Mouse (Mus musculus): ENCODE measurements around the gene Bcas2. TPM values are rescaled to one million over a fixed set of nuclear protein-coding genes. Genes with fewer than 3 reads are reported as not detected.
"Not testable (repeated sequence)": the region's sequence is repeated elsewhere in the genome, so short reads cannot be mapped to it uniquely, and the experiment has no call there.

Gene Bcas2
- polyA plus RNA-seq, 1 experiment from 2014 or later: 171 TPM

DNA sequence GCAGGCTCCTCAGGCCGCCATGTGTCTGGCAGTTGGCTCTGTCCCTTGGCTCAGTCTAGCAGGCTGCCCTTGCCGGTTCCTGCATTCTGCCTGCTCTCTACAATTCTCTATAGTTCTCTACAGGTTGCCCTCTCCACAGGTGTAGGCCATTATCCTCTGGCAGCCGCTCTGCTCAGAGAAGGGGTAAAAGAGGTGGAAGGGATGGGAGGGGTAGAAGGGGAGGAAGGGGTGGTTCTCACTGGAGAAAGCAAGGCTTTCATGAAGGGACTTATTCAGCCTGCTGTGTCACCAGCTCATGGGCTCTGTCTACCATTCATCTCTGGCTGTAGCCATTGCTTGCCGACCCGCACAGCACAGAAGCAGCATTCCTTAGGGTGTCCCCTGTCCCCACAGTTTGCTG, 17.0 kb downstream of the Bcas2 start:
- ATAC-seq (ENCODE audit: low FRiP score, low TSS enrichment): no peak
- Histone ChIP-seq H3K9ac (replicated peaks; ENCODE audit: low read length) (no peak overlapping the region), H3K4me1 (ENCODE audit: insufficient read depth, low read length) (no peaks in the 10 kb centered on the region), H3K4me2 (replicated peaks; ENCODE audit: low read depth, low read length) (no peak overlapping the region), H3K27me3 (ENCODE audit: insufficient read depth, low read length) (no peaks in the 10 kb centered on the region), H3K27ac (ENCODE audit: low read length) (no peak overlapping the region), H3K9me3 (ENCODE audit: low read length) (peaks cover 11% of the 10 kb centered on the region; the same call in 1 of the 2 replicates), H3K36me3 (ENCODE audit: insufficient read depth, low read length) (no peaks in the 10 kb centered on the region), H3K4me3 (ENCODE audit: low read length) (no peak overlapping the region)
- 72% methylated on average over 5 of the region's 5 CpGs for WGBS

DNA sequence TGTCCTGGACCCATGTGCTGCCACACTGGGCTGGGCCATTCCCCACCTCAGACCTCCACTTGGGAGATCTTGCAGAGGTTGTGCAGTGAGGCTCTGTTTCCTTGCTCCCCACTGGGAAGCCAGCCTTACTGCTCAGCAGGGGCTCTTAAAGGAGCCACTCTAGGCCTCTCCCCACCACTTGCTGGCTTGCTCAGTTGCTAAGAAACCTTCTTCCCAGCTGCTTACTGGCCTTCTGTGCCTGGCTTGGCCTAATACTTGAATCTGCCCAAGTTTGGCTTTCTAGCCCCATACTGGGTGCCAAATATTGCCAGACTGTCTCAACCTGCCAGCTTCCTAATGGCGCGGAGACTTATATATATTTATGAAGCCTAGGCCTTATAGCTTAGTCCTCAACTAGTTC, 17.4 kb downstream of the Bcas2 start:
- Histone ChIP-seq H3K4me2 (replicated peaks; ENCODE audit: low read depth, low read length) (no peak overlapping the region), H3K36me3 (ENCODE audit: insufficient read depth, low read length) (no peaks in the 10 kb centered on the region), H3K27me3 (ENCODE audit: insufficient read depth, low read length) (no peaks in the 10 kb centered on the region), H3K4me3 (ENCODE audit: low read length) (no peak overlapping the region), H3K4me1 (ENCODE audit: insufficient read depth, low read length) (no peaks in the 10 kb centered on the region), H3K9ac (replicated peaks; ENCODE audit: low read length) (no peak overlapping the region), H3K27ac (ENCODE audit: low read length) (no peak overlapping the region), H3K9me3 (ENCODE audit: low read length) (peaks cover 15% of the 10 kb centered on the region; the same call in 1 of the 2 replicates)
- no peak for ATAC-seq (ENCODE audit: low FRiP score, low TSS enrichment)
- 93% methylated on average over 2 of the region's 2 CpGs for WGBS

DNA sequence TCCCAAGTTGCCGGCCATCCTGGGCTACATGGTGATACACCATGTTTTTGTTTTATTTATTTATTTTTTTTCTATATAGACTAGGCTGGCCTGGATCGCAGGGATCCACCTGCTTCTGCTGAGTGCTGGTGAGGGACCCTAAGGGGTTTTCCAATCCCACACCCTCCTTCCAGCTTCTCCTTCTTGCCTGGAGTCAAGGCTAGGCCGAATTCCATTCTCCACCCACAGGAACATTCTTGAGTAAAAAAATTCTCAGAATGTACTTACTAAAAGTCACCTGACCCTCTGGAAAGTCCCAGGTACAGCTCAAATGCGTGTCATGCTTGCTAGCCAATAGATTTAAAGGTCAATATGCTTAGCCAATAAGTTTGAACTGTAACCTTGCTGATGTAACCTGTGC, 20.7 kb downstream of the Bcas2 start:
- no peak overlapping the region for H3K4me2 ChIP-seq (replicated peaks; ENCODE audit: low read depth, low read length)
- H3K4me1 ChIP-seq (ENCODE audit: insufficient read depth, low read length): no peaks in the 10 kb centered on the region
- WGBS: 91% methylated on average over 4 of the region's 4 CpGs
- peaks cover 15% of the 10 kb centered on the region; the same call in 1 of the 2 replicates for H3K9me3 ChIP-seq (ENCODE audit: low read length)
- no peaks in the 10 kb centered on the region for H3K36me3 ChIP-seq (ENCODE audit: insufficient read depth, low read length)
- no peak overlapping the region for H3K4me3 ChIP-seq (ENCODE audit: low read length)
- ATAC-seq (ENCODE audit: low FRiP score, low TSS enrichment): no peak
- H3K9ac ChIP-seq (replicated peaks; ENCODE audit: low read length): no peak overlapping the region
- no peaks in the 10 kb centered on the region for H3K27me3 ChIP-seq (ENCODE audit: insufficient read depth, low read length)
- H3K27ac ChIP-seq (ENCODE audit: low read length): no peak overlapping the region

DNA sequence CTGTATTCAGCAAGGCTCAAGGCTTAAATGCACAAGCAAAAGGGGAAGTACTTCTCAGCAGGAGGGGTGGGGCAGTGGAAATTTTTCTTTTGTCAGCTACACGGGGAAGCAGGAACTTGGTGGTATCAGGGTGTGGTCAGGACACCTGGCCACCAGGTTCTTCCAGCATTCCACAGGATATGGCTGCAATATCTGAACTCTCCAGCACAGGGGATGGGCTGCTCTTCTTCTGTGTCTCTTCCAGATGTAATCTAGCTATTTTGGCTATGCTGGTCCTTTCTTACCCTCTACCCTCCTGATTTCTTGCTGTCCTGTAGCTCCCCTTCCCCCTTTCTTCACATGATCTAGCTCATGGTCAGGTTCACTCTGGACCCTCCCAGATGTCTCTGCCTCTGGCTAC, 21.7 kb downstream of the Bcas2 start:
- 71% methylated on average over 1 of the region's 1 CpGs for WGBS
- no peaks in the 10 kb centered on the region for H3K27me3 ChIP-seq (ENCODE audit: insufficient read depth, low read length)
- ATAC-seq (ENCODE audit: low FRiP score, low TSS enrichment): no peak

DNA sequence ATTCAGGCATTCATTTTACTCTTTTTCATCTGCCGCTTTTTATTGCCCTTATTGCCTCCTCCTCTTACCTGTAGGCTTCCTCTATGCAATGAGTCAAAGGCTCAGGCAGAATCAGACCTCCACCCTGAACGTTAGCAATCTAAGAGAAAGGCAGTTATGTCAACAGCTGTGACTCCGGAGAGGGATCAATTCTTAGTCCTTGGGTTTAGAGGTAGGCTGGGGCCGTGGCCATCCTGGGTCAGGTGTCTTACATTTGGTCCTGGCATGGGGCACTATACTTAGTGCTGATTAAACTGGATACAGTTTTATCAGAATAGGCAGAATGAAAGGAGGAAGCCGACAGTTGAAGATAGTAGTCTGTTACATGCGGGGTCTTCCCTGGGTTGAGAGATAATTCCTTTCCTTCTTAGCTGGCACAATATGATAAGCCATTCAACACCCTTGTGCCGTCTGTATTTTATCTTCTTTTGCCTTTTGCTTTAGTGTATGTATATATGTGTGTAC, 24.9 kb downstream of the Bcas2 start:
- no peak overlapping the region for H3K27ac ChIP-seq (ENCODE audit: low read length)
- 72% methylated on average over 7 of the region's 7 CpGs for WGBS
- no peaks in the 10 kb centered on the region for H3K36me3 ChIP-seq (ENCODE audit: insufficient read depth, low read length)
- no peak overlapping the region for H3K9ac ChIP-seq (replicated peaks; ENCODE audit: low read length)
- H3K4me1 ChIP-seq (ENCODE audit: insufficient read depth, low read length): no peaks in the 10 kb centered on the region
- no peak overlapping the region for H3K4me3 ChIP-seq (ENCODE audit: low read length)
- peaks cover 20% of the 10 kb centered on the region; the same call in 1 of the 2 replicates for H3K9me3 ChIP-seq (ENCODE audit: low read length)
- H3K4me2 ChIP-seq (replicated peaks; ENCODE audit: low read depth, low read length): no peak overlapping the region
- no peaks in the 10 kb centered on the region for H3K27me3 ChIP-seq (ENCODE audit: insufficient read depth, low read length)
- no peak for ATAC-seq (ENCODE audit: low FRiP score, low TSS enrichment)

More for the DNA sequence above, 21.7 kb downstream of the Bcas2 start:
- H3K9ac ChIP-seq (replicated peaks; ENCODE audit: low read length): no peak overlapping the region
- no peak overlapping the region for H3K4me2 ChIP-seq (replicated peaks; ENCODE audit: low read depth, low read length)
- H3K4me1 ChIP-seq (ENCODE audit: insufficient read depth, low read length): no peaks in the 10 kb centered on the region
- no peak overlapping the region for H3K27ac ChIP-seq (ENCODE audit: low read length)
- no peak overlapping the region for H3K4me3 ChIP-seq (ENCODE audit: low read length)
- no peaks in the 10 kb centered on the region for H3K36me3 ChIP-seq (ENCODE audit: insufficient read depth, low read length)
- peaks cover 15% of the 10 kb centered on the region; the same call in 1 of the 2 replicates for H3K9me3 ChIP-seq (ENCODE audit: low read length)

DNA sequence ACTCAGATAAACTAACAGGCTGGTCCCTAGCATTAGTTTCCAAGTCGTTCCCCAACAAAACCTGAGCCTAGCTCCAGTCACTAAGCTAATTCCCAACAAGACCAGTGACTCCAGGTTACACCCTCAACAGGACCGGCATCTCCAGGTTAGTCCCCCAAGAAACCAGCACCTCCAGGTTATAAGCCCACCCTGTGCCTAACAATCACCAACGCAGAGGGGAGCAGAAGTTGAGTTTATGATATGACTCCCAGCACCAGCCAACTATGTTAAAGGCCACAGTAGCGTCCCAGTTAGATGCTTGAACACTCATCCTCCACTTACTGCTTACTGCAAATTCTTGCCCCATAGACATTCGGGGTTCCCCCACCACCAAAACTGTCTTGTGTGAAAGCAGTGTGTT, 27.9 kb downstream of the Bcas2 start:
- 82% methylated on average over 5 of the region's 5 CpGs for WGBS
- no peak for ATAC-seq (ENCODE audit: low FRiP score, low TSS enrichment)
- Histone ChIP-seq H3K4me3 (ENCODE audit: low read length) (no peak overlapping the region), H3K27me3 (ENCODE audit: insufficient read depth, low read length) (no peaks in the 10 kb centered on the region), H3K4me1 (ENCODE audit: insufficient read depth, low read length) (no peaks in the 10 kb centered on the region), H3K36me3 (ENCODE audit: insufficient read depth, low read length) (no peaks in the 10 kb centered on the region), H3K9ac (replicated peaks; ENCODE audit: low read length) (no peak overlapping the region), H3K9me3 (ENCODE audit: low read length) (peaks cover 10% of the 10 kb centered on the region; the same call in 1 of the 2 replicates), H3K4me2 (replicated peaks; ENCODE audit: low read depth, low read length) (no peak overlapping the region), H3K27ac (ENCODE audit: low read length) (no peak overlapping the region)

DNA sequence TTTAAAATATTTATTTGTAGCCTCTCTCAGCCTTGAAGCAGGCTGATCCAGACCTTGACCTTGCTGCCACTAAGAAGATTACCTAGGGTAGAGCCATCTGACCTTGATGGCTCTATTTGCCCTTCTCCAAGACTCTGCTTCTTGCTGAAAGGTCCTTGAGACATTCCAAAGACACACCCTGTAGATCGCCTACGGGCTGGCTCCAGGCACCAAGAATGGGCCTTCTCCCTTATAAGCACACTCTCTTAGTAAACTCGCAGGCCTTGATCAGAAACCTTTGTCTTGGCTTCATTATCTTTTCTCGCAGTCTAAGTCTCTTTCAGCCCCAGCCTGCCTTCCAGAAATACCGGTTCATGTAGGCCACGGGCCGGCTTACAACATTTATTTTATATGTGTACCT, 29.6 kb downstream of the Bcas2 start:
- not testable (repeated sequence) for H3K36me3 ChIP-seq (ENCODE audit: insufficient read depth, low read length); H3K9ac ChIP-seq (replicated peaks; ENCODE audit: low read length); H3K4me3 ChIP-seq (ENCODE audit: low read length); ATAC-seq (ENCODE audit: low FRiP score, low TSS enrichment); H3K4me2 ChIP-seq (replicated peaks; ENCODE audit: low read depth, low read length); H3K4me1 ChIP-seq (ENCODE audit: insufficient read depth, low read length); H3K27me3 ChIP-seq (ENCODE audit: insufficient read depth, low read length); H3K27ac ChIP-seq (ENCODE audit: low read length)
- H3K9me3 ChIP-seq (ENCODE audit: low read length): peaks cover 10% of the 10 kb centered on the region; the same call in 1 of the 2 replicates
- WGBS: 92% methylated on average over 7 of the region's 7 CpGs

DNA sequence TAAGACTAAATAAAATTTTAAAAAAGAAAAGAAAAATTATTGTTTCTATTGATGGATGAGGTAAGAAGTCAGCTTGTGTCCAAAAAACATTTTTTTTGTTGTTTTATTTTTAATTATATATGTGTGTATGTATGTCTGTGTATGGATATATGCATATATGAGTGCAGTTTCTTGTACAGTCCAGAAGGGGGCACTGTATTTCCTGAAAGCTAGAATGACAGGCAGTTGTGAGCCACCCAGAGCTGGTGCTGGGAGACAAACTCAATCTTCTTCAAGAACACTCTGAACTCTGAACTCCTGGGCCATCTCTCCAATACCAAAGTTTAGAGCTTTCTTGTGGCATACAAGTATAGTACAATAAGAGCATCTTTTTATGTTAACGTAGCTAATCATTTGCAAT, 32.1 kb downstream of the Bcas2 start:
- no peaks in the 10 kb centered on the region for H3K4me1 ChIP-seq (ENCODE audit: insufficient read depth, low read length)
- H3K4me2 ChIP-seq (replicated peaks; ENCODE audit: low read depth, low read length): no peak overlapping the region
- H3K27ac ChIP-seq (ENCODE audit: low read length): no peak overlapping the region
- no peaks in the 10 kb centered on the region for H3K27me3 ChIP-seq (ENCODE audit: insufficient read depth, low read length)
- no peaks in the 10 kb centered on the region for H3K36me3 ChIP-seq (ENCODE audit: insufficient read depth, low read length)
- no peak for ATAC-seq (ENCODE audit: low FRiP score, low TSS enrichment)
- H3K9ac ChIP-seq (replicated peaks; ENCODE audit: low read length): no peak overlapping the region
- peaks cover 10% of the 10 kb centered on the region; the same call in 1 of the 2 replicates for H3K9me3 ChIP-seq (ENCODE audit: low read length)
- 97% methylated on average over 1 of the region's 1 CpGs for WGBS
- no peak overlapping the region for H3K4me3 ChIP-seq (ENCODE audit: low read length)

DNA sequence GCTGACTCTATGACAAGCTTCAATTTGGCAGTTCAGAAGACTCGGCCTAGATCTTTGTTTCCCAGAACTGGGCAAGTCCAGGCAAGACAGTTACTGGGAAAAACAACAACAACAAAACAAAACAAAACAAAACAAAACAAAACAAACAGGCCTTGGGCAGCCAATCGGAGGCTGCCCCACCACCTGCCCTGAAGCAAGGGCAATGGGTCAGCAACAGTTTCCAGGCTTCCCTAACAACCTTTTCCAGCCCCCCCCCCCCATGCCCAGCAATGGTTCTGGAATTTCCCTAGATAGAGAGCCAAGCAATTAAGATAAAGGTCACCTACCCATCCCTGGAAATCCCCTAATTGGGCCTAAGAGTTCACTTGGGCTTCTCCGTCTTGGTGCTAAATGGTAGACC, 33.0 kb downstream of the Bcas2 start:
- 93% methylated on average over 3 of the region's 3 CpGs for WGBS
- no peak for ATAC-seq (ENCODE audit: low FRiP score, low TSS enrichment)
- no peaks in the 10 kb centered on the region for H3K4me1 ChIP-seq (ENCODE audit: insufficient read depth, low read length)
- no peaks in the 10 kb centered on the region for H3K36me3 ChIP-seq (ENCODE audit: insufficient read depth, low read length)
- peaks cover 10% of the 10 kb centered on the region; the same call in 1 of the 2 replicates for H3K9me3 ChIP-seq (ENCODE audit: low read length)
- H3K9ac ChIP-seq (replicated peaks; ENCODE audit: low read length): no peak overlapping the region
- no peak overlapping the region for H3K4me3 ChIP-seq (ENCODE audit: low read length)
- H3K27me3 ChIP-seq (ENCODE audit: insufficient read depth, low read length): no peaks in the 10 kb centered on the region
- H3K27ac ChIP-seq (ENCODE audit: low read length): no peak overlapping the region
- H3K4me2 ChIP-seq (replicated peaks; ENCODE audit: low read depth, low read length): no peak overlapping the region

DNA sequence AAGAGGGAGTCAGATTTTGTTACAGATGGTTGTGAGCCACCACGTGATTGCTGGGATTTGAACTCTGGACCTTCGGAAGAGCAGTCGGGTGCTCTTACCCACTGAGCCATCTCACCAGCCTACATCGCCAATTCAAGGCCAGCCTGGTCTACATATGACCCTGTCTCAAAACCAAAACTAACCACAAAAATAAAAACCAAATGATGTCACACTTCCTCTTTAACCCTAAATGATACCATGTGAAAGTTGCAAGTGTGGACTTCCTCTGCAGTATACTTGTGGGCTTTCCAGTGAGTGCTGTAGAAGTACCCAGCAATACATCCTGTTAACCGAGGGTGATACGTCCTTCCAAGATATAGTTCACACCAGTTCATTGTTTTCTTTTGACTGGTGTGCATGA, 34.9 kb downstream of the Bcas2 start:
- H3K27ac ChIP-seq (ENCODE audit: low read length): no peak overlapping the region
- 0 out of 2 replicates have a peak, but pooled peaks cover 3% of the 10 kb centered on the region for H3K9me3 ChIP-seq (ENCODE audit: low read length)
- no peaks in the 10 kb centered on the region for H3K36me3 ChIP-seq (ENCODE audit: insufficient read depth, low read length)
- H3K4me3 ChIP-seq (ENCODE audit: low read length): no peak overlapping the region
- no peaks in the 10 kb centered on the region for H3K4me1 ChIP-seq (ENCODE audit: insufficient read depth, low read length)
- ATAC-seq (ENCODE audit: low FRiP score, low TSS enrichment): no peak
- no peak overlapping the region for H3K4me2 ChIP-seq (replicated peaks; ENCODE audit: low read depth, low read length)
- WGBS: 87% methylated on average over 6 of the region's 6 CpGs
- H3K27me3 ChIP-seq (ENCODE audit: insufficient read depth, low read length): no peaks in the 10 kb centered on the region
- no peak overlapping the region for H3K9ac ChIP-seq (replicated peaks; ENCODE audit: low read length)
